In the genomic region with DNA sequence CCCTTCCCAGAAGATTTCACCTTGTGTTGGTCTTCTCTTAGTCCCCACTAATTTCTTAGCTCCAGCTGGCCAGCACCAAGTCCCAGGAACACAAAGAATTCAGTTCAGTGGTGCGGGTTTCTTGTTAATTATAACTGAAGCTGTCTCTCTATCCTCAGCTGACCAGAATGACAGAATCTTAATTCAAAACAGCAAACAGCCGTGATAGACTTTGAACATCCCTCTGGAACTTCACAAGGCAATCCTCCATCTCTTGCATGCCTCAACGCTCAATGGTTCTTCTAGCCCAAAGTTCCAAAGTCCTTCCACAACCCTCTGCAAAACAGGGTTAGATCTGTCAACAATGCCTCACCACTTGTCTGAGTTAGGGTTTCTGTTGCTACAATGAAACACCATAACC, we compare ENCODE assay signal across 16 mouse cellular contexts. TPM values are rescaled to one million over a fixed set of nuclear protein-coding genes. Genes with fewer than 3 reads are reported as not detected.
DNase-seq lines count a peak whose midpoint lies in the region; ATAC-seq lines count a peak whose summit lies in the region.
"Had no signal": no experiment of that assay in that cellular context is flagged by ENCODE, and none has a peak within 500 bp of the region (broad histone marks: within the 10 kb centered on the region; RNA-seq: fewer than 3 reads in every experiment).

No protein-coding gene starts in this region.

- H3K9ac ChIP-seq in kidney, embryonic 15.5 days = no peak overlapping the region
- H3K9ac ChIP-seq: embryonic facial prominence, embryonic 13.5 days; embryonic facial prominence, embryonic 15.5 days; forebrain, embryonic 12.5 days had no signal

- no peaks in the 10 kb centered on the region for H3K27me3 ChIP-seq in kidney, embryonic 15.5 days
- H3K27me3 ChIP-seq: embryonic facial prominence, embryonic 13.5 days; embryonic facial prominence, embryonic 15.5 days; forebrain, embryonic 12.5 days had no signal

- ATAC-seq in kidney, embryonic 15.5 days (replicated peaks; ENCODE audit: low FRiP score) = no peak
- ATAC-seq in inflammation-experienced regulatory T-cells, adult 6 months = no peak
- ATAC-seq: forebrain, embryonic 14.5 days had no signal

- H3K9me3 ChIP-seq in kidney, embryonic 15.5 days (replicated peaks) = no peaks in the 10 kb centered on the region
- H3K9me3 ChIP-seq: embryonic facial prominence, embryonic 13.5 days; embryonic facial prominence, embryonic 15.5 days; forebrain, embryonic 10.5 days; forebrain, embryonic 12.5 days had no signal

- 90% methylated on average over 3 of the region's 3 CpGs for WGBS in kidney, embryonic 15.5 days

- DNase-seq in kidney, adult 18-20 months = peak; percentile 24
- peak; percentile 43 to 79 for DNase-seq in kidney, adult 8-10 months
- DNase-seq in kidney, postnatal 4 days = no peak
- DNase-seq in kidney, postnatal 14 days = peak; percentile 20
- no peak for DNase-seq in kidney, postnatal 25 days

- H3K4me1 ChIP-seq in kidney, embryonic 15.5 days = 0 out of 2 replicates have a peak, but pooled peaks cover 4% of the 10 kb centered on the region
- H3K4me1 ChIP-seq: embryonic facial prominence, embryonic 15.5 days; forebrain, embryonic 12.5 days had no signal

- H3K36me3 ChIP-seq in kidney, embryonic 15.5 days = peaks cover under 1% of the 10 kb centered on the region; the same call in 1 of the 2 replicates
- H3K36me3 ChIP-seq: forebrain, embryonic 10.5 days; forebrain, embryonic 12.5 days had no signal

- no peak overlapping the region for H3K27ac ChIP-seq in kidney, embryonic 15.5 days
- H3K27ac ChIP-seq: embryonic facial prominence, embryonic 13.5 days; embryonic facial prominence, embryonic 15.5 days; forebrain, embryonic 10.5 days; forebrain, embryonic 12.5 days had no signal

- H3K4me2 ChIP-seq in kidney, embryonic 15.5 days = no peak overlapping the region
- H3K4me2 ChIP-seq: embryonic facial prominence, embryonic 13.5 days; embryonic facial prominence, embryonic 15.5 days; forebrain, embryonic 12.5 days had no signal

- no peak overlapping the region for H3K4me3 ChIP-seq in kidney, embryonic 15.5 days (replicated peaks)
- H3K4me3 ChIP-seq: embryonic facial prominence, embryonic 13.5 days; embryonic facial prominence, embryonic 15.5 days; erythroblast, embryonic 14.5 days; forebrain, embryonic 10.5 days; forebrain, embryonic 12.5 days had no signal

RNA-seq across cellular contexts. Expression of gene Prmt2, which starts 36.2 kb away (rescaled TPM):
- 54.5 and 58.9 TPM in 2 replicates for polyA plus RNA-seq in kidney, embryonic 15.5 days (2015; fragmentation: Nextera tagmentation; extraction: Ambion mirVana)
- polyA plus RNA-seq in inflammation-experienced regulatory T-cells, adult 6 months (2017; shearing (Covaris generic)) = 10 to 100 TPM; 19.2 to 41.4 (median 37.6) TPM

RNA-seq across cellular contexts. Expression of gene S100b, which starts 52.2 kb away (rescaled TPM):
- 0.50 and 0.84 TPM in 2 replicates for polyA plus RNA-seq in kidney, embryonic 15.5 days (2015; fragmentation: Nextera tagmentation; extraction: Ambion mirVana)
- not detected for polyA plus RNA-seq in inflammation-experienced regulatory T-cells, adult 6 months (2017; shearing (Covaris generic))
- polyA plus RNA-seq: erythroblast, embryonic 14.5 days; forebrain, embryonic 10.5 days had no signal

RNA-seq across cellular contexts. Expression of gene Slc5a4a, which starts 54.2 kb away (rescaled TPM):
- polyA plus RNA-seq in kidney, embryonic 15.5 days (2015; fragmentation: Nextera tagmentation; extraction: Ambion mirVana) = not detected in 2 replicates
- polyA plus RNA-seq in inflammation-experienced regulatory T-cells, adult 6 months (2017; shearing (Covaris generic)) = not detected
- polyA plus RNA-seq: adrenal gland, adult 2 months; C2C12; embryonic facial prominence, embryonic 11.5 days; embryonic facial prominence, embryonic 13.5 days; embryonic facial prominence, embryonic 15.5 days; erythroblast, embryonic 14.5 days; forebrain, embryonic 10.5 days; forebrain, embryonic 12.5 days; forebrain, embryonic 14.5 days had no signal

Comparison
In these comparisons a context has a peak if more than half of its experiments do, and no peak if none do; other contexts are left out.
1. DNase-seq: peak in kidney, adult 18-20 months (single experiment), kidney, adult 8-10 months (2 of 2) and kidney, postnatal 14 days (single experiment); none in kidney, postnatal 4 days (0 of 2) and kidney, postnatal 25 days (0 of 2).